Mouse (Mus musculus) granulocyte monocyte progenitor cell, adult 5-6 weeks (primary cell): ENCODE measurements around the gene Tln2. TPM values are rescaled to one million over a fixed set of nuclear protein-coding genes. Genes with fewer than 3 reads are reported as not detected.

Experiments
- ATAC-seq: replicated peaks from 2 replicates; pipeline ENCODE4 v1.8.0; 2016; ENCODE audit warnings: mild to moderate bottlenecking, moderate TSS enrichment, inconsistent platforms; ENCODE audit not compliant: poor library complexity, severe bottlenecking
- total RNA-seq, 2 experiments: library from RNA; stranded (forward) in 1 of 2; stranded (reverse) in 1 of 2; fragments of 200-712, 200-1000 nt in 1 of 2; fragments of >200 nt in 1 of 2; fragmentation: Nextera tagmentation in 1 of 2; gene quantifications; 2 replicates each; pipeline ENCODE4 v1.2.3; 2014 to 2017

Tln2 gene
- total RNA-seq, 2 experiments from 2014 or later: 1.4 TPM; not detected in 1

DNA sequence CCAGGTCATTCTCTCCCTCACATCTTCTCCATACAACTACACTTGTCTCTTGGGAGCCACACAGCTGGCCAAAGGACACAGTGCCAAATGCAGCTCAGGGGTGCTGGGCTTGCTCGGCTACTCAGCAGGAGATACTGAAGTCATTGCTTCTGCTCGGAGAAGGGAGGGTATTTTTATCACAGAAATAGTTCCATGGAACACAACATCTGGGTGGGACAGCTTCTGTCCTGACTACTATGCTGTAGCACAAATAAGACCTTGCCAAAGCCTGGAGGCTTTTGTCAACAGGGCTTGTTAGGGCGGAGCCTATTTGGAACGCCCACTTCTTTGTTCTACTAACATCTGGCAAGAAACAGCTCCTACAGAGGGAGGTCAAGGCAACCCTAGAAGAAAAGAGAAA is 10.2 kb downstream of the Tln2 start:
- no peak for ATAC-seq

GRCm38 (mm10) chr9:67546650-67547049 is 12.9 kb downstream of the Tln2 start:
- no peak for ATAC-seq

DNA sequence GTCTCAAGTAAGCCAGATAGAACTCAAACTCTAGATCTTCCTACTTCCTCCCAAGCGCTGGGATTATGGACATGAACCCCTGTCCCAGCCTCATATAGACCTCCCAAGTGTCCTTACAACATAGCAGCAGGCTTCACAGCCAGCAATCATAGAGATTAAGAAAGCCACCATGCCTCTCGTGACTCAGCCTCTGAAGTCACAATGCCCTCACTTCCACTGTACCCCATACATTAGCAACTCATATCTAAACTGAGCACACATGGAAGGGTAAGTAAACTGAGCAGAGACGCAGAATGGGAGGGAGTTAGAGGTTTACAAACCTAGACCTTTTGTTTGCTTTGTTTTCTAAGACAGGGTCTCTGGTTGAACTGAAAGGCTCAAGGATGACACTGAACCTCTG is 13.7 kb downstream of the Tln2 start:
- no peak for ATAC-seq

- ATAC-seq: no peak
Measured at GRCm38 (mm10) chr9:67544783-67545182, 14.7 kb downstream of the Tln2 start.

DNA sequence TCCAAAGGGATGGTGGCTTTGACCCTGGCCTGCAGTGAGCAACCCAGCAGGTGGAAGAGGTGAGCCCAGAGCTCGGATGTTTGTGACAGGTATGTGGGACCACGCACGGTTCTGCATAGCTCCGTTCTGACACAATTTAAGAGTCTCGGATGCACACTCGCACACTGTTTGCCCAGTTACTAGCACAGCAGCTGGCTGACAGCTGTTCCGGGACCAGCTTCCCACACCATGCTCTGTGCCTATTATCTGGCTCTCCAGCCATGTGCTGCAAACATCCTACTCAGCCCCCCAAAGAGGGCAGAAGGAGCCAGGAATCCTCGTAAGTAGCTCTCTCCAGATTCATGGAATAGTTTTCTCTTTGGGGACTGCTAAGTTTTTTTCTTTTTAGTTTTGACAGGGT is 17.6 kb downstream of the Tln2 start:
- ATAC-seq: no peak

DNA sequence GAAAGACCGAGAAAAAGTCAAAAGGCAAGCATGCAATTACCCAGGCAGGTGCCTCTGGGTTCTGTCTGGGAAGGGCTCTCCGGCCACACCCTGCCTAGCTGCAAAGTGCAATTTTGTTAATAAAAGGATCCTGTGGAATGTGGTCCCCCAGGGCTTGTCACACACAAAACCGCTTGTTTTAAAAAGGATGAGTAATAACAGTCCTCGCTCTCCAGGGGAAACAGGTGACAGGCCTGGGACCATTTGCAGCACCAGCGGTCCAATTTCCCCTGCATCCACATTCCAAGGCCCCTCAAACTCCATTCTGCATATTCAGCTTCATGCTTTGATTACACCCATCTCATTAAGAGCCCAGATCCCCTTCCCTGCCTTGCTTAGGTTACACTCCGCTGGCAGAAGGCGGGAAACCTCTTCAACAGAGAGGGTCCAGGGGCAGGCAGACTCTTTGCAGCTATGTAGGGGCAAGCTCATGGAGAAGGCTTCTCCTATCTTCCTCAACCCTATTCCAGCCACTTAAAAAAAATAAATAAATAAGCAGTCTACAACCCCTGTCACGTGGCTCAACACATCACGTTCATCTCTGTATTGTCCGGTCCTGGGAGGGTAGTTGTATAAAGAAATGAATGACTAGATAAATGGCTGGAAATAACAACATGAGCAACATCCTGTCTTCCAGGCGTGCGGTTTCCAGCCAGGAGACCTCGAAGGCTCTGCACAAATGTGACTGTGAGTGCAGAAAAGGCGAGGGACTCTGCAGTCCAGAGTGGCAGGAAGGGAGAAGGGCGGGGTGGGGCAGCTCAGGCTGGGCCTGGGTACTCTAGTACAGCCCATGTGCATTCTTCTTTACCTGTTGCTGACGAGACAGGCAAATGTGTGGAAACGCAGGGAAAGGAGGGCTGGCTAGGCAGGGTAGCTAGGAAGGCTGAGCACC is 19.5 kb downstream of the Tln2 start:
- ATAC-seq: no peak

DNA sequence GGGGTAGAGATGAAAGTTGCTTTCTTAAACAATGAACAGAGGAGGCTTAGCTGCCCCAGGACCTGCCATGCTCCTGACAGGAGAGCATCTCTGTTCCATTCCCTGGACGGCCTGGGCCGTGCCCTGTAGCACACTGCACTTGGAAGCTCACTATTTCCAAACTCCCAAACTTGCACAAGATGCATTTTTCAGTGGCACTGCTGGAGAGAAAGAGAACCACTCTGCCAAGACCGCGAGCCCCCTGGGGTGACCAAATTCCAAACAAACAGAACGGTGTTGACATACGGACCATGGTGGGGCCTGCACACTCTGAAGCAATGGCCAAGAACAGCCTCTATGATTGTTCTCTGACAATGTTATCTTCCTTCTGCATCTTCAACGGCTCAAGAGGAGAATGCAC is 25.1 kb downstream of the Tln2 start:
- ATAC-seq: no peak

DNA sequence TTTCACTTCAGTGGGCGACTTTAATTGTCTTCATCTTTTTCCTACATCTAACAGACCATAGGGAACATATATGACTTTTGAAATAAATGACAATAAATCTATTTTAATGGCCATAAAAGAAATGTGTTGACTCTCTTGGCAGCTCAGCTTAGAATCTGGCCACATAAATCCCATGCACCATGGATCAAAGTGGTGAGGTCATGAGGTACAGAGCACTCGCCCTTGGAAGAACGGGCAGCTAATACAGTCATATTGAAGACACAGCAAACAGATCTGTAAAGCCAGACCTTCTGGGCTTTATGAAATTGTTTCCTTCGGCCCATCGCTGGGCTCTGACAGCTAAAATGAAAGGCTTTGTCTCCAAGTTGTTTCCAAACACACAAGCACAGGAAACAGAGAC is 26.2 kb downstream of the Tln2 start:
- ATAC-seq: no peak

DNA sequence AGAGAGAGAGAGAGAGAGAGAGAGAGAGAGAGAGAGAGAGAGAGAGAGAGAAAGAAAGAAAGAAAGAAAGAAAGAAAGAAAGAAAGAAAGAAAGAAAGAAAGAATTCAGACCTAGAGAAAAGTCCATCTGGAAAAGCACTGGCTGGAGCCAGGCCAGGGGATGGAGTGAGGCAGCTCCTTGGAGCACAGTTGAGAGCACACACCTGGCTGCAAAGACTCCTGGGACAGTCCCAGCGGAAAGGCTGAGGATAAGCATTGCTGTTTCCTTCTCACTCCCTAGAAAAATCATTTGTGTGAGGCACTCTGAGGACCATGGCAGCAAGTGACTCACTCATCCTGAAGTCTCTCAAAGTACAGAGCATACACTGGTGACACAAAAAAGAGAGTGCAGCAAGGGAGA is 26.9 kb downstream of the Tln2 start:
- no peak for ATAC-seq

- no peak for ATAC-seq
Measured at GRCm38 (mm10) chr9:67529600-67529999, 29.9 kb downstream of the Tln2 start.

DNA sequence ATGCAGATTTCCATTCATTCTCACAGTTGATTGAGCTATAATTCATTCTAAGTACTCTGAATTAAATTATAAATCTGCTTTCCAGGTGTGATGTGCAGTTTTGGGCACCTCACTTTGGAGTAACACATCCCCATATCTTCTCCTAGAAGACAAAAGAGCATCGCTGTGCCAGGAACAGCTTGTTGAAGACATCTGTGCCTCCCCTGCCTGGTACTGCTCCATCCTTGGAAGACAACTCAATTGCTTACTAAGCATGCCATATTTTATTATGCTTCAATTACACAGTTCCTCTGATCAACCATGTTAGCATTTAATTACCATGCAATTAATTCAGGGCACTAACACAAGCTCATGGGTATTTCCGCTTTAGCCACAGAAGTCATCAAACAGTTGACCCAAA is 31.8 kb downstream of the Tln2 start:
- no peak for ATAC-seq

DNA sequence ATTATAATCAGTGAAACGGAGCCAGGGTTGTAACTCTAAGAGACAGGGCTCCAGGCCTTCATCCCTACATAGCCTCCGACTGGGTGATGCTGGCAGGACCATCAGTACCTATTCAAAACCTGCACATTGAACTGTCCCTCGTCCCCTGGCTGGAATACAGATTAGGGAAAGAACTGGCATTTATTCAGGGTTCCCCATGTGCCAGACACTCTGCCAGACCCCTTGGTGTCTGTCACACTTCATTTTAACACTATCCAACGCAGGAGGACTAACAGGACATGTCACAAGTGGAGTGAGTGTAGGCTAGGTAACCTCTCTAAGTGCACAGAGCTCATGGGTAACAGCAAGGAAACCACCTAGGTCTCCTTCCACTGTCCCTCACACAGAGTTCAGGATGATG is 37.8 kb downstream of the Tln2 start:
- ATAC-seq: no peak

- ATAC-seq: no peak
Measured at GRCm38 (mm10) chr9:67509510-67509909, 50.0 kb downstream of the Tln2 start.

DNA sequence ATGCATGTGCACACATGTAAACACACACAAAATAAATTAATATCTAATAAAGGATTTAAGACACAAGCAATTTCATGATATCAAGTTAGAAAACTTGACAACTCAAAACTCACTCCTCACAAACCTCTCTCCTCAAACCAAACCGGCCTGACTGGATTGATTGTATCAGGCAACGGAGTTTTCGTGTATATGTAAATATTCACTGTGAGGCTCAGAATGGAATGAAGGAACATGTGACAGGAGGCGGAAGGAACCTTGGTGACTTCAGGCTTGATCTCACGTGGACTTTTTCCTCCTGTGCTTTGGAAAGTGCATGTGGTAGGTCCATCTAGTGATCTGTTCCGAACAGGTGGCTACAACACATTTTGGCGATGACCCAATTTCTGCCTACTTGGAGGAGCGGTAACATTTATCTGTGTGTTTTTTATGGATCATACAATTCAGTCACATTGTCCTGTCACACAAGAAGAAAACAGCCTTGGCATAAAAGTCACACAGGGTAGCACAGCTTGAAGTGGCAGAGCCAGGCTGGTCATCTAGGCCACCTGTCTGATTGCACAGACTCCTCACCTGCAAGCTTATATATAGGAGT is 54.7 kb downstream of the Tln2 start:
- no peak for ATAC-seq

GRCm38 (mm10) chr9:67501801-67502200 is 57.7 kb downstream of the Tln2 start:
- ATAC-seq: no peak

DNA sequence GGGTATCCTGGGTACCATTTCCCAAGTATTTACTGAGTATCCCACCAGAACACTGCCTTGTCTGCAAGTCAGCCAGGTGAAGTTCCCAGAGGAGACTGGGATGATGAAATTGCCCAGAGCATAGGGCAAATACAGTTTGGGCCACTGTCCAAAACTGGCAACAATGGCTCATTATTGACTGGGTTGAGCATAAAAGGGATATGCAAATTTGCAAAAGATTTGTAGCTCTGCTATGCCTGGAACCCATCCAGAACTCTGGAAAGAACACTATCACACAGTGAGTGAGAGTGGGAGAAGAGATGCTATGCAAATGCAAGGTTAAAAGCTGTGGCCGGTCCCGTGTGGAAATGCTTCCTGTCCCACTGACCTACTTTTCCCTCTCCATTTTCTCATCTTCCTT is 63.1 kb downstream of the Tln2 start:
- no peak for ATAC-seq

DNA sequence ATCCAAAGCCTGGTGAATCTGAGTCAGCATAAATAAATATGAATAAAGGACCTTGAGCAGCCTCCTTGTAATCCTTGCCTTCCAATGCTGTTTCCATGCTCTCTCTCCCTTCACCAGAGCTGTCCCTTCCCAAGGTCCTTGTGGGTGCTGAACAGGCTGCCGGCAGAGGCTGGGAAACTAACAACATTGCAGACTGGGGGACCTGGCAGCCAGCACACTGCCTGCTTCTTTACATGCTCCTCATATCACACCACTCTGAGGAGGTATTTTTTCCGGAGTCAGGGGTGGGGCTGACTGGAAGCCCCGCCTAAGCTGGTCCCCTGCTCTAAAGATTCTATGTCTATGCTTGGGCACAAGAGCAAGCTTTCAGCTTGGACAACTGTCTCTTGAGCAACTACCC is 64.2 kb downstream of the Tln2 start:
- ATAC-seq: no peak

GRCm38 (mm10) chr9:67493876-67494552 is 65.5 kb downstream of the Tln2 start:
- ATAC-seq: peak; percentile 66

DNA sequence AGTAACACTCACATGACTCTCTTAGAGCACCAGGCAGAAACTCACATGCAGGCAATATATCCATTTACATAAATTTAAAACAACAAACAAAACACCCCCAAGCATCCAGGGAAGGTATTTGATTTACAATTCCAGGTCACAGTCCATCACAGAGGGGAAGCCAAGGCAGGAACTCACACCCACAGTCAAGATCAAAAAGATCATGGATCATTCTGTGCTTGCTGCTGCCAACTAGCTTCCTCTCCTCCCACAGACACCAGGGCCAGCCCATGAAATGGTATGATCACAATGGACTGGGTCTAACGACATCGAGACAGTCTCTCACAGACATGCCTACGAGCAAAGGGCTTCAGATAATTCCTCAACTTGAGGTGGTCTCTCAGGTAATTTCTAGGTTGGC is 70.1 kb downstream of the Tln2 start:
- ATAC-seq: no peak

DNA sequence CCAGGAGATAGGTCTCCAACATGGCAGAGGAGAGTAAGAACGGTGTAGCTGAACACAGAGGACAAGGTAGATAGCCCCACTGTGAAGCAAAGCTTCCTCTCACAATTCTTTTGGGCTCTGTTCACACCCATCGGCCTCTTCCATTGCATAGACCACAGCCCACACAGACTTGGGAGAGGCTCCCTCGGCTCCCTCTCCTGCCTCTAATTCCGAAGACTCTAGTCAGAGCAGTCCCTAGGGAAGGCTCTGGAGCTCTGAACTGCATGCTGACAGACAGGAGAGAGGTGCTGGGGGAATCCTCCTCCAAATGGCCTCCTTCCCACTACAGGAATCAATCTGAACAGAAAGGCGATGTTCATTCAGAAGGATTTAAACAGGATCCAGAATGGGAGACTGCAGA is 72.9 kb downstream of the Tln2 start:
- no peak for ATAC-seq
